Mouse (Mus musculus): ENCODE measurements around the gene Gsta1.
"Not testable (repeated sequence)": the region's sequence is repeated elsewhere in the genome, so short reads cannot be mapped to it uniquely, and the experiment has no call there.

The Gsta1 gene

GRCm38 (mm10) chr9:78230461-78230860 is at the start of gene Gsta1:
Gene Gsta1 (plus strand): TSS chr9:78230656.
- DNase-seq: not testable (repeated sequence)

DNA sequence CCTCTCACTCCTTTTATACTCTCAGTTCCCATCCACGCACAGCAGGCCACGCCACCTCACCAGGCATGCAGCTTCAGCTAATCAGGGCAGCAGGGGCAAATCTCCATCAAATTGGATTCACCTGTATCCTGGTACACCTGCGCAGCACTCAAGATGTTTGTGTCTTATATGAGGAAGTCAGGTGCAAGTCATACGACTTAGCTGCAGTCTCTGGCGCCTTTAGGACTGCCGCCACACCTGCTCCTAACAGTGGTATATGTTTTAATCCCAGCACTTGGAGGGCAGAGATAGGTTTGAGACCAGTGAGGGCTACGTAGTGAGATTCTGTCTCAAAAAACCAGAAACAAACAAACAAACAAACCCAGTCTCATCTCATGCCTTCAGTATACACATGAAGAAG is 48.0 kb upstream of the Gsta1 start, which contains the start of gene Gsta4:
Gene Gsta4, plus strand, starts transcription at position 301 of the 400 bp plus-strand sequence.
- DNase-seq: not testable (repeated sequence)

DNA sequence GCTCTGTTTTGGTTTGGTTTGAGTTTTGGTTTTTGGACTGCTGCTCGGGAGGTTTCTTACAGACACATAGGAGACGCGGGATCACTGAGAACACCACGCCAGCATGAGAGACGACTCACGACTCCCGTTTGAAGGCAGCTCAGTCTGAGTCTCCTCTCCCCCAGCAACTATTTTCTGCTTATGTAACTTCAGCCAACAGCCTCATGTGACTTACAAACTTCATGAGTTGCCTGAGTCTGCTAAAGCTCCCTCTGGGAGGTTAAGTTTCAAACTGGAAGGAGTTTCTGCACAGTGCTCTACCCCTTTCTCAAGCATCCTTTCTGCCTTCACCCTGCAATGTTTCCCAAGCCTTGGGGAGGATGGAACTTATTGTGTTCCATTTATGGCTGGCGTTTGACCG is 44.8 kb upstream of the Gsta1 start:
- DNase-seq: no peak

DNA sequence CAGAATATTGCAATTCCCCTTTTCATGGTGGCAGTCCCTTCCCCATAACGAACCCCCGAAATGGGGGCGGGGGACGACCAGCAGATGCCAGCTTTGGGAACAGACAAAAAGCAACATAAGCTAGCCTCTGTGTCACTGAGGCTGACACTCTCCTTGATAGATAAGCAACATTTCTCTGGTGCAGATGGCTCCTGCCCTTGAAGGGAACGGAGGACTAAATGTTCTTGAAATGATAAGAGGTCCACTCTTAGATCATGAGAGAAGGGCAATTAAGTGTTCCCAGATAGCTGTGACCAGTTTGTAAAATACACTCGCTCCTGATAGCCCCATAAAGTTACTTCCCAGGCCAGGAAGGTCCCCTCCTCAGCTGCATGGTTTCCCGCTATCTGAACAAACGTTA is 41.5 kb upstream of the Gsta1 start:
- DNase-seq: no peak

DNA sequence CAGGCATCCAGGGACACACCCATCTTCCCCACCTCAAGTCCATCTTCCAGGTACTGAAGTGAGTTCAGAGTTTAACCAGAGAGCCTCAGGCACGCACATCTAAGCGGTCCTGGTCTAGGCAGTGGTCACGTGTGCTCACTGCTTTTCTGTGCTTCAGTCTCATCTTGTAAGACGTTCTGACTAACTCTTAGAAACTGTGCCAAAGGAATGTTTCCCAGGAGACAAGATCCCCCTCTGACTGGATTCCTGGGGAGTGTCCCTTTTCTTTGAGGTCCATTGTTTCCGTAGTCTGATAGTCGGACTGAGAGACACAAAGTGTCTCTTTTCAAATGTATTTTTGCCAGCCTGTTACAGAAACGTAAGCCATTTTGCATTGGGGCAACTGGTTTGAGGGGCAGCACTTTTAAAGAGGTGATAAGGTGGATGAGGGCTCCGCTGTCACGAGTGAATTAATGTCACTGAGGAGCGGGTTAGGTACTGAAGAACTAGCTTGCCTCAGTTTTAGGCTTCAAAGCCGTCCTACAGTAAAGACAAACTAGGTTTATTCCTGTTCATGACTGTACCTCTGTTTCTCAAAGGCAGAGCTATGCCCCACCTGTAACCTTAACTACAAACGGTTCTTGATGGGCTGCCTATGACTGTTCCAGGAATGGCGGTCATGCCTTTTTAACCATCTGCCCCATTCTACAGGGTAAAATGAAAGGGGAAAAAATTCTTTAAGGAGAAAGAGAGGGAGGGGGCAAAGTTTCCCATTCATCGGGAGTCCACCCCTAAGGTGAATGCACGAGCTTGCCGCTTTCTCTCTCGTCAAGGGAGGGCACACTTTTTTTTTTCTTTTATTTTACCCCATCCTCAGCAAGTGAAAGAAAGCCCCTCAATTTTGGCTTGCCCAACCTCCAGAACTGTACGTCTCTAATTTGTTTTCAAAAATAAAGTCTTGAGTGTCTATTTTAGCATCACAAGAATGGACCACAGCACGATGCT is 39.5 kb upstream of the Gsta1 start:
- no peak for DNase-seq

DNA sequence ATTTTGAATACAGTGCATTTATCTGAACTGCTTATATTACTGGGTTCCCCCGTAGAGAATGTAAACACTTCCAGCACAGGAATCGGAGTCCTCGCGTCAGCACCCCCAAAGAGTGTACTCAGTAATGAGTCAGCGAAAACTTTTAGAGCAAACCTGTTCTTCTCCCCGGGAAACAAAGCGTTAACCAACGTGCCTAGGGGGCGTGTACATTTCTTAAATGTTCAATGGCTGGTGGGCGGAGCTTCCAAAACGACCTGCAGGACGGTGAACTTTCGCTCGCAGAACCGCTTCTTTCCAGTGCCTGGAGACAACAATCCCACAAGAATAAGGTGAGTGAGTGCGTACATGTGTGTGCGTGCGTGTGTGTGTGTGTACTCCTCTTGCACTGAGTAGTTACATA is 38.7 kb upstream of the Gsta1 start:
- DNase-seq: peak; percentile 91

- peak; percentile 88 for DNase-seq
Measured at GRCm38 (mm10) chr9:78193902-78194597, 36.4 kb upstream of the Gsta1 start.

DNA sequence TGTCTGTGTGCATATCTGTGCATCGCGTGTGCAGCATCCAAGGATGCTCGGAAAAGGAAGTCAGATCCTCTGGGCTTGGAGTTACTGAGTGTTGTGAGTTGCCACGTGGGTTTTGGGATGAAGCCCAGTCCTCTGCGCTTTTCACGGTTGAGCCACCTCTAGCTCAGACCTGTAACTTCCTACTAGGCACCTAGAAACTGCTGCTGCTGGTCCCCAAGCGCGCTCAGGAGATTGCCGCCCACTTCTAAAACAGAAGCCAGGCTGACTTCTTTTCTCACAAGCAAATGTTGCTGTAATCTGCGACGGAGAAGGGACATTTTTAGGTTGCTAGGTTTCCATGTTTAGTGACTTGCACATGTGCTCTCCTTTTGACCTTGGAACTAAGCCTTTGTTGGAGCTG is 35.4 kb upstream of the Gsta1 start:
- DNase-seq: no peak

GRCm38 (mm10) chr9:78197801-78198200 is 32.7 kb upstream of the Gsta1 start:
- DNase-seq: no peak

GRCm38 (mm10) chr9:78204194-78204593 is 26.3 kb upstream of the Gsta1 start:
- peak; percentile 66 for DNase-seq

DNA sequence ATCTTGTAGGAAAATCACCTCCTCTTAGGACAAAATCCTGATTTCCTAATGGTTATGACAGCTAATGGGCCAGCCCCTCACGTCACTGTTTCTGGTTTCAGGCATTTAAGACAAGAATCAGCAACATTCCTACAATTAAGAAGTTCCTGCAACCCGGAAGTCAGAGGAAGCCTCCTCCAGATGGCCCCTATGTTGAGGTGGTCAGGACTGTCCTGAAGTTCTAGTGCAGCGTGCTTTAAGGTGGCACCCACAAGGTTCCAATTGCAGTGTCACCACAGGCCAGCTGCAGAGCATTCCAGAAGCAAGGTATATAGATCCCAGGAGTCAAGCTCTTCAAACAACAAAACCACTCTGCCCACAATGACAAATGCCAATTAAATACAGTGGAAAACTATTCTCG is 21.5 kb upstream of the Gsta1 start:
- DNase-seq: no peak

DNA sequence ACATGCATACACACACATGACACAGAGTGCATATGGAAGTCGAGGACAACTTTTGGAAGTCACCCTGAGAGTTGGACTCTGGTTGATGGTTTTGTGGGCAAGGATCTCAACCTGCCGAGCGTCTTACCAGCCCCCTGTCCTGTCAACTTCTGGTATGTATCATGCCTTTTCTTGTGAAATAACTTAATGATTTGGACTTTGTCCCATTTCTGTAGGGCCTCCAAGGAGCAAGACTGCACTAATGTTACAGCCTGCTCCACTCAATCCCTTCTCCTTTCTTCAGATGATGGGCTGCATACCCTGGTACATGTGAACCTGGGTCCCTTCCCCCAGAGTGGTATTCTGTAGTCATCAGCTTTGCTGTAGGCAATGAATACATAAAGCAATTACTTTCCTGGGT is 20.4 kb upstream of the Gsta1 start:
- DNase-seq: no peak

- no peak for DNase-seq
Measured at GRCm38 (mm10) chr9:78210821-78211220, 19.6 kb upstream of the Gsta1 start.

DNA sequence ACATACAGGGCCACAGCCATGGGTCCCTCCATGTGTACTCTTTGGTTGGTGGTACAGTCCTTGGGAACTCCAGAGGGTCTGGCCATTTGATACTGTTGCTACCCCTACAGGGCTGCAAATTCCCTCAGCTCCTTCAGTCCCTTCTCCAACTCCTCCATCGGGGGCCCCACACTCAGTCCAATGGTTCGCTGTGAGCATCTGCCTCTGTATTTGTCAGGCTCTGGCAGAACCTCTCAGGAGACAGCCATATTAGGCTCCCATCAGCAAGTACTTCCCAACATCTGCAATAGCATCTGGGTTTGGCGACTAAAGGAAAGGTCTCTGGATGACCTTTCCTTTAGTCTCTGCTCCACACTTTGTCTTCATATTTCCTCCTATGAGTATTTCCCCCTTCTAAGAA is 18.9 kb upstream of the Gsta1 start:
- DNase-seq: no peak

DNA sequence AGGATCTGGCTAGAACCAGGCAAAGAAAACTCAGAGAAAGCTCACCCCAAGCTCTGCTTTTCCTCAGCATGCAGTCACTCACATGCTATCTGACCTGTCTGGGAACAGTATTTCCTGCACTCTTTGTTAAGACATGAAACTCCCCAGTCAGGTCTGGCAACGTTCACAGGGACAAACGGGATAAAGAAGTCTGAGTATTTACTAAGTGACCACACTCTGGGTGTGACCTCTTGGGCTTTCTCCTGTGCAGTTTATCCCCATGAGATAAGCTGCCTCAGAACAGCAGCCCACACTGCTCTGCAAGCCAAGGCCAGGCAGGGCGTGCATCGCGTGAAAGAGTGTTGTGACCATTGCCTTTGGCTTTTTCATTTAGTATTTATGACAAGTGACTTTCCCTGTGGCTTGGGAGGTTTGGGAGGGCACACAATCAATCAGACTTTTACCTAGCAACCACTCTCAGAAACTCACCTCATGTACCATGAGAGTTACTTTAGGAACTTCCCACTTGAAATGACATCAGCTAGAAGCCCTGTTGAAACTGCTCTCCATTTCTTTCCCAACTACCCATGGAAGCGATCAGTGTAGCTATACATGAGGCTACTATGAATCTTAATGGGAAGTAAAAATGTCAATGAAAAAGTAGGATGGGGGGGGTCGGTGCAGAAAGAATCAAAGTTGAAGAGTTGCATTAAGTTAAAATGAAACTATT is 18.0 kb upstream of the Gsta1 start:
- peak; percentile 87 for DNase-seq

DNA sequence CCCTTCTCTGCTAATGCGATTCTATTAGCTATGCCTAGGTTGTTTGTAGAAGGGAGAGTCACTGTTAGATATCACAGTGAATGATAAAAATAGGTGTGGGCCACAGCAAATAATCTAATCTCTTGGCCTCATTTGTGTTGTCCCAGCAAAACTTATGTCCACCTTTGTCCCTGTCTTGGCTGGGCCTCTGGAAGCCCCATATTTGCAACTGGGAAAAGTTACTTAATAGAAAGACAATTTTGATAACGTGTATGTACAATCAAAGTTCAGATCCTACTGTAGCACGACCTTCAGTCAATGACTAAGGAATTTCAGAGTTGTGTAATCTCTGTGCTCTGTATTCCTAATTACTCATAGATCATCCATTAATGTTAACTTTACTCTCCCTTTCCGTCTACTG is 13.4 kb upstream of the Gsta1 start:
- no peak for DNase-seq

DNA sequence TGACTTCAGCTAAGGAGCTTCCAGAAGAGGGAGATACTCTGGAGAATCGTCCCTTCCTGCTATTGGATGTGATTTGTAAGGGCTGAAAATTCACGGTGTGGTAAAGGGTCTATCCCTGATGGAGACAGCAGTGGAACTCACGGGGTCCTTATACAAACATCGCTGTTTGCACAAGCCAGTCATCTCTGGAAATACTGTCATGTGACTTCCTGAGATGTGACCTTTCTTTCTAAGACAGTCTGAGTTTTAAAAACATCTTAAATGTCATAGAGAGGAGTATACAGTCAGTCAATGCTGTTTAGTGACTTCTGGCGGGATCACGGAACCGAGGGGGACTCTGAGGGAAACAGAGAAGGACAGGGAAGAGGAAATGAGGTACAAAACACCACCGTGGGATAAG is 7.8 kb upstream of the Gsta1 start:
- DNase-seq: no peak

DNA sequence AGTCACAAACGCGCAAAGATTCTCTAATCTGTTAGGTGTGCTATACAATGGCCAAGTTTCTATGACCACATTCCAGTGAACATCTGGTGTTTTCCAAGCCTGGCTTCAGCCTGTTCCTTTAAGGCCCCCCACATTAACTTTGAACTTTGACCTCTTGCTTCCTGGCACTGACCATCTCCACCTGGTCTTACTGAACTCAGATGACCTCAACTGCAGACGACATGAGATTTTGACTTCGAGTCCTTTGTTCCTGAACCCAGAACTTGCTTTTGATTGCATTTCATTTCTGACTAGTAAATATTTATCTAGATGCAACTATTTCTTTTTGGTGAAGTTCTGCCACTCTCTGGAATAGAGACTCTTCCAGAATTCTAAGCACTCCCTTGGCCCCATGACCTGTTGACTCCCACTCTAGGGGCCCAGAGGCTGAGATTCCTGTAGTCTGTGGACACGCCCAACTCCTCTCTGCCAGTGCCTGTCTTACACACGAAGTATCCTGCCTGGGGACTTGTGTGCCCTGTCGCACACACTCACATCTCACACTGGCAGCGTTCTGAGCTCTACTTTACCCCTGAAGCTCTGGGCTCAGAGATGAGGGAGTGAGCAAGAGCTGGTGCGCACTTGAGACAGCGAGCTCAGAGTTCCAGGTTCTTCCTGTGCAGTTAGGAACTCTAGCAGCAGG is 7.1 kb upstream of the Gsta1 start:
- DNase-seq: no peak

- DNase-seq: no peak
Measured at GRCm38 (mm10) chr9:78224418-78224817, 6.0 kb upstream of the Gsta1 start.

- peak; percentile 15 for DNase-seq
Measured at GRCm38 (mm10) chr9:78225304-78225703, 5.2 kb upstream of the Gsta1 start.

DNA sequence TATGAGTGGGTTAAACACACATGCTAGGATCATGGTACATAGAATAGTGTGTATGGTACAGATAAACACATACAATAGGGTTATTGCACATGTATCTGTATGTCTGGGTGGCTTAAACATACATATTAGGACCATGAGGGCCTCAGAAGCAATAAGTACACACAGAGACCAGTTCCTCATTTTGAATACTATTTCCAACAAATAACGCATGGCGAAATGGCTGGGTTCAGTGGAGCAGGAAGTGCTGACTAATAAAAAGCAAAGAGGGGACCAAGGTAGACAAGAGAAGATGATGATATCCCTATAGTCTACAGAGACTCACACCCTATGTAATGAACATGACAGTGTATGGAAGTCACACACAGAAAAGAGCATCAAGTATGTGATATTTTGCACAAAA is 2.3 kb upstream of the Gsta1 start:
- DNase-seq: no peak

DNA sequence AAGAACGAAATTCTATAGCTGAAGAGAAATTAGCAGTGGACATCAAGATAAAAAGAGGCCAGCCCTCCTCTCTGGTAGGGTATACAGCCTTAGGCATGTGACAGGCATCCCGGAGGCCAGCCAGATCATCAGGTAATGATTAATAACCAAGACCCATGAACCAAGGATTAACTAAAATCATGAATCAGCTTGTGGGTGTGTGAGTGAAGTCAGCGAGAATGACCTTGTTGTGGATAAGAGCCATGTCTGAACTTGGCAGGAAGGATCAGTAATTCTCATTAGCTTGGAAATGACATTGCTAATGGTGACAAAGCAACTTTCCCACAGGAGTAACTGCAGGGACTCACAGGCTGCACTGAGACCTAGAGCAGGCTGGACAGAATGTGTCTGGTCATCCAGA is 798 bp upstream of the Gsta1 start:
- not testable (repeated sequence) for DNase-seq

Data from lung, postnatal 36 days (tissue).